Mouse (Mus musculus) heart, embryonic 11.5 days (tissue): ENCODE measurements around the gene Spo11. TPM values are rescaled to one million over a fixed set of nuclear protein-coding genes. Genes with fewer than 3 reads are reported as not detected.
A peak's percentile ranks its signal among the peaks of the same experiment; 100 is the strongest.

Experiments used
- ATAC-seq: fragments of 200-750 bp; cut with Nextera tagmentation; replicated peaks from 2 replicates; pipeline ENCODE4 v1.8.0; 2017; ENCODE audit warnings: moderate library complexity; ENCODE audit not compliant: insufficient number of reproducible peaks, low FRiP score, low TSS enrichment
- H3K27ac ChIP-seq: fragments of 300-500 bp; sonication (generic); 2 replicates; pipeline ENCODE4 v1.5.1; 2014; ENCODE audit warnings: mild to moderate bottlenecking, low read depth, low read length
- H3K27me3 ChIP-seq: fragments of 300-500 bp; sonication (generic); 2 replicates; pipeline ENCODE4 v1.6.1; 2014; ENCODE audit warnings: mild to moderate bottlenecking, low read length, mixed read lengths; ENCODE audit not compliant: control insufficient read depth, insufficient read depth
- H3K36me3 ChIP-seq: fragments of 300-500 bp; sonication (generic); 2 replicates; pipeline ENCODE4 v1.6.1; 2014; ENCODE audit warnings: mild to moderate bottlenecking, low read length, moderate library complexity, mixed read lengths; ENCODE audit not compliant: control insufficient read depth, insufficient read depth
- H3K4me1 ChIP-seq: fragments of 300-500 bp; sonication (generic); 2 replicates; pipeline ENCODE4 v1.6.1; 2014; ENCODE audit warnings: low read length; ENCODE audit not compliant: control insufficient read depth, insufficient read depth
- H3K4me2 ChIP-seq: fragments of 300-500 bp; sonication (generic); 2 replicates; pipeline ENCODE4 v1.6.1; 2014; ENCODE audit warnings: mild to moderate bottlenecking, moderate library complexity
- H3K4me3 ChIP-seq: fragments of 300-500 bp; sonication (generic); 2 replicates; pipeline ENCODE4 v1.5.1; 2014; ENCODE audit warnings: low read depth, low read length
- H3K9ac ChIP-seq: fragments of 300-500 bp; sonication (generic); 2 replicates; pipeline ENCODE4 v1.6.1; 2014; ENCODE audit warnings: mild to moderate bottlenecking, low read depth, low read length, moderate library complexity
- H3K9me3 ChIP-seq: fragments of 300-500 bp; sonication (generic); replicated peaks from 2 replicates; pipeline ENCODE4 v1.6.1; 2016; ENCODE audit warnings: low read length; ENCODE audit not compliant: control insufficient read depth
- WGBS: fragments of 180-500 bp; shearing (Covaris S2); extraction: QIAGEN DNeasy Blood & Tissue Kit; methylation state at CpG from one replicate; pipeline ENCODE4 v1.1.7; 2014; ENCODE audit not compliant: insufficient replicate concordance; 5-methylcytosine and 5-hydroxymethylcytosine counted together
- polyA plus RNA-seq: library from polyadenylated mRNA; unstranded; fragments of >200 nt; fragmentation: Nextera tagmentation; extraction: Ambion mirVana; gene quantifications from 2 replicates; pipeline ENCODE4 v1.2.1, GENCODE M21; 2014

The Spo11 gene
- polyA plus RNA-seq, 1 experiment from 2014 or later: 0.19 TPM

DNA sequence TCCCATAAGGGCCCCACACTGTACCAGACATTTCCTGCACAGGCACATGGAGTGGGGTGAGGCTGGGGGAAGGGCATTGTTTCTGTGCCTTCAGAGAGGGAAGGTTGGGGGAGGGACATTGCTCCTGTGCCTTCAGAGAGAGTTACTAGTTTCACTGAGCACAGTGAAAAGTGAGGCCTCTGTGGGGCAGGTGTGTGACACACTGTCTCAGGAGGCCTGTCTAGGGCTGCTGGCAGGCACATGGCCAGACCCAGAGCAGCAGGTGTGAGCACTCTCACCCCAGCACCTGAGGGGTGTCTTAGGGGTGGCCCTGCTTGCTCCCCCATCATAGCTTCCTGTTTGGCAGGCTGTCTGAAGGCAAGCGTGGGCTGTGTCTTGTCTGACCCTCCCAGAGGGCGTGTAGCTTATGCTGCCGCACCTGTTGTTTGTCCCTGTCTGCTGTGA is 49.2 kb downstream of the Spo11 start:
- peaks cover 15% of the 10 kb centered on the region for H3K36me3 ChIP-seq
- peak overlapping the region; percentile 0; the same call in 1 of the 2 replicates for H3K27ac ChIP-seq
- peak overlapping the region; percentile 85 for H3K4me2 ChIP-seq
- ATAC-seq: no peak
- H3K27me3 ChIP-seq: no peaks in the 10 kb centered on the region
- 54% methylated on average over 3 of the region's 3 CpGs for WGBS
- H3K9me3 ChIP-seq: no peaks in the 10 kb centered on the region
- peak overlapping the region; percentile 39; the same call in 1 of the 2 replicates for H3K9ac ChIP-seq
- H3K4me3 ChIP-seq: no peak overlapping the region
- H3K4me1 ChIP-seq: peaks cover 76% of the 10 kb centered on the region

GRCm38 (mm10) chr2:173027169-173027823 is 49.8 kb downstream of the Spo11 start:
- no peak for ATAC-seq
- 93% methylated on average over 6 of the region's 6 CpGs for WGBS
- H3K9ac ChIP-seq: peak overlapping the region; percentile 39; the same call in 1 of the 2 replicates
- H3K9me3 ChIP-seq: no peaks in the 10 kb centered on the region
- peak overlapping the region; percentile 85 for H3K4me2 ChIP-seq
- H3K4me3 ChIP-seq: 0 out of 2 replicates have a peak overlapping the region, but pooled peaks have one; percentile 2
- H3K36me3 ChIP-seq: peaks cover 16% of the 10 kb centered on the region
- H3K27me3 ChIP-seq: no peaks in the 10 kb centered on the region
- H3K4me1 ChIP-seq: peaks cover 76% of the 10 kb centered on the region
- H3K27ac ChIP-seq: peak overlapping the region; percentile 0

DNA sequence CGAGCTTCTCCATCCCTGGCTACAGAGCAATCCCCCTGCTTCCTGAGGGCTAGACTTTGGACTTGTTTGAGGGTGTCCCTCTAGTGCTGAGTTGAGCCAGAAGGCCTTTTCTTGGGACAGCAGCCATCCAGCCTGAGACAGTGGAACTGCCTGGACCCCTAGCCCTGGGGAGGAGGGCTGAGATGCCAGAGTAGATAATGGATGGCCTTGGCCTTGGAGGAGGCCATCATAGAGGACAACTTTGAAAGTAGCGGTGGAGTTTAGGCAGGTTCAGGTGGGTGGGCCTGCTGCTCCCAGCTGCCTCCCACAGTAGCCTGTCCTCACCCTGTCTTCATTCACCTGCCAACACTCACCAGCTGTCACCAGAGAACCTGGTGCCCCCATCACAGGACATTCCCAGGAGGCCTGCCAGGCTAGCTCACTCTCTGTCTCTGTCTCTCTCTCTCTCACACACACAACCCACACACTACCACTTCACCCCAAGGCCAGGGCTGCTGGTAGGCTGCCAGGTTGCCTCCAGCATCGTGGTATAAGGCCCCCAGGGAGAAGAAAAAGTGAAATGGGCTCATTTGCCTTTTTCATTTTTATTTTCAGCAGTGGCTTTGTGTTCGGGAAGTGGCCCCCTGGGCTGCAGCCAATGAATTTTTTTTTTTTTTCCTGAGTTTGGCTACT is 50.5 kb downstream of the Spo11 start:
- Histone ChIP-seq H3K36me3 (peaks cover 16% of the 10 kb centered on the region), H3K4me2 (peak overlapping the region; percentile 18; the same call in 1 of the 2 replicates), H3K4me3 (no peak overlapping the region), H3K27me3 (no peaks in the 10 kb centered on the region), H3K9ac (peak overlapping the region; percentile 39; the same call in 1 of the 2 replicates), H3K9me3 (no peaks in the 10 kb centered on the region), H3K27ac (no peak overlapping the region; the same call in 1 of the 2 replicates), H3K4me1 (peaks cover 75% of the 10 kb centered on the region)
- no peak for ATAC-seq
- 74% methylated on average over 4 of the region's 4 CpGs for WGBS

DNA sequence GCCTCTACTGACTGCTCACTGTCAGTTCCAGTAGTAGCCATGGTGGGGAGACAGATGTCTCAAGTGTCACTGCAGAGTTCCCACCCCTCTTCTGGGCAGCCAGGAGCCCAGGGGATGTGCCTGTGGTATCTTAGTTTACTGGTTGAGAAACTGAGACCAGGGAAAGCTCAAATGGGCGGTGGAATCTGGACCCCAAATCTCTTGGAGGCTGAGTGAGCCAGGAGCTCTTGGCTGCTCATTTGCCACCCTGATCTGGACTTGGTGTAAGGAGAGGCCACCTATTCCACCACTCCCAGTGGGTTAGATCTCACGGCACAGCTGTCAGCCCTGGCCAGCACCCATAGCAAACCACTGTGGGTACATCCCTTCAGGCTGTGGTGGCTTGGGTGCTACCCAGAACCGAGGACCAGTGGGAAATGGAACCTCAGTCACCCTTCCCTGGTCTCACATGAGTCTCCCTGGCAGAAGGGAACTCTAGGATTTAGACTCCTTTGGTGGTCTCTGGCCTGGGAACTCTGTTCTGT is 51.1 kb downstream of the Spo11 start:
- Histone ChIP-seq H3K36me3 (peaks cover 21% of the 10 kb centered on the region), H3K4me2 (no peak overlapping the region), H3K27me3 (no peaks in the 10 kb centered on the region), H3K4me1 (peaks cover 70% of the 10 kb centered on the region), H3K4me3 (no peak overlapping the region), H3K9me3 (no peaks in the 10 kb centered on the region), H3K9ac (no peak overlapping the region), H3K27ac (no peak overlapping the region)
- 83% methylated on average over 3 of the region's 3 CpGs for WGBS
- no peak for ATAC-seq

DNA sequence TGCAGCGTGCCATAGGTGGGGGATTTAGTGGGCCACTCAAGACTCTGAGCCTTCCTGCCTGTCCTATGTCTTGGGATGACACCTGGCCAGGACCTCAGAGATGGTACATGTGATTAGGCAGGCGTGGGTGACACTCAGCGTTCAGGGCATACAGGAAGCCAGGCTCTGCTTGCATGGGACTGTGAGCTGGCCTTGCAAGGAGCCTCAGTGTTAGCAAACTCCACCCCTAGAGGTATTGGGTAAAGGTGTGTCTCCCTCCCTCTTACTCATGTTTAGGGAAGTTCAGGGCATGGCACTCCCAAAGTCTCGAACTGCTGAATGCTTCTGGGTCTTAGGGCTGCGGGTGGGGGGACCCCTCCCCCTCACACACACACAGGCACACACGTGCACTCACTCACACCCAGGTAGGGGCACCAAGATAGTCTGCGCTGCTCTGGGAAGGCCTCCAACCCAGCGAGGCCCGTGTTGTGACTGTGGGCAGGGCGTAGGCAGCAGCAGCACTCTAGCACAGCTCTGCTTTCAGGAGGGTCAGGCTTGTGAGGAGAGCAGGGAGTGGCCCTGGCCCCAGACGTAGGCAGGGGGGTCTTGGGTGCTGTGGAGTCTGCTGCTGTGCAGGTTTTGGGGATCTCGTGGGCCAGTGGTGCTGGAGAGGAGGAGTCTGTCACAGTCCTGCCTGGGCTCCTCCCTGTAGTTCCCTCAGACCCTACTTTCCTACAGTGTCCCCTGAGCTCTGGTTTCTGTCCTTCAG is 53.3 kb downstream of the Spo11 start:
- Histone ChIP-seq H3K27ac (peak overlapping the region; percentile 12; the same call in 1 of the 2 replicates), H3K27me3 (no peaks in the 10 kb centered on the region), H3K36me3 (peaks cover 32% of the 10 kb centered on the region), H3K4me2 (no peak overlapping the region), H3K9me3 (no peaks in the 10 kb centered on the region), H3K4me1 (peaks cover 70% of the 10 kb centered on the region), H3K4me3 (no peak overlapping the region), H3K9ac (no peak overlapping the region)
- ATAC-seq: no peak
- WGBS: 63% methylated on average over 12 of the region's 12 CpGs

- Histone ChIP-seq H3K4me3 (no peak overlapping the region), H3K27me3 (no peaks in the 10 kb centered on the region), H3K4me2 (peak overlapping the region; percentile 39), H3K27ac (peak overlapping the region; percentile 82), H3K9ac (peak overlapping the region; percentile 17; the same call in 1 of the 2 replicates), H3K36me3 (peaks cover 28% of the 10 kb centered on the region), H3K4me1 (peaks cover 52% of the 10 kb centered on the region), H3K9me3 (no peaks in the 10 kb centered on the region)
- ATAC-seq: no peak
- 94% methylated on average over 13 of the region's 13 CpGs for WGBS
Observed at GRCm38 (mm10) chr2:173033531-173033930, 56.0 kb downstream of the Spo11 start.

GRCm38 (mm10) chr2:173034998-173035397 is 57.5 kb downstream of the Spo11 start:
- Histone ChIP-seq H3K4me1 (peaks cover 45% of the 10 kb centered on the region), H3K36me3 (peaks cover 22% of the 10 kb centered on the region), H3K4me3 (no peak overlapping the region), H3K27ac (peak overlapping the region; percentile 82), H3K27me3 (no peaks in the 10 kb centered on the region), H3K9me3 (no peaks in the 10 kb centered on the region), H3K9ac (peak overlapping the region; percentile 59), H3K4me2 (peak overlapping the region; percentile 39)
- 15% methylated on average over 4 of the region's 4 CpGs for WGBS
- ATAC-seq: peak; percentile 73

GRCm38 (mm10) chr2:173035653-173036052 is 58.2 kb downstream of the Spo11 start:
- peak overlapping the region; percentile 82 for H3K27ac ChIP-seq
- peaks cover 39% of the 10 kb centered on the region for H3K4me1 ChIP-seq
- peak overlapping the region; percentile 39; the same call in 1 of the 2 replicates for H3K4me2 ChIP-seq
- peaks cover 22% of the 10 kb centered on the region for H3K36me3 ChIP-seq
- ATAC-seq: 0 out of 2 replicates have a peak, but pooled peaks have one; percentile 16
- WGBS: 85% methylated on average over 5 of the region's 5 CpGs
- H3K27me3 ChIP-seq: no peaks in the 10 kb centered on the region
- H3K4me3 ChIP-seq: no peak overlapping the region
- no peak overlapping the region for H3K9ac ChIP-seq
- H3K9me3 ChIP-seq: no peaks in the 10 kb centered on the region
